Mouse (Mus musculus): ENCODE data around the gene Lcp2. TPM values are rescaled to one million over a fixed set of nuclear protein-coding genes. Genes with fewer than 3 reads are reported as not detected.

The Lcp2 gene
- polyA plus RNA-seq, 1 experiment from 2014 or later: 1.5 TPM

GRCm38 (mm10) chr11:34073776-34074175, 27.1 kb downstream of the Lcp2 start:
- ATAC-seq (ENCODE audit: insufficient number of reproducible peaks, insufficient read depth, low FRiP score, low read depth): no peak

GRCm38 (mm10) chr11:34077870-34078269, 31.1 kb downstream of the Lcp2 start:
- no peaks in the 10 kb centered on the region for H3K4me1 ChIP-seq (ENCODE audit: control insufficient read depth in 2 of 2, insufficient read depth in 2 of 2, low read length in 2 of 2)
- no peaks in the 10 kb centered on the region for H3K36me3 ChIP-seq (ENCODE audit: control insufficient read depth, insufficient read depth, low read length)
- no peak overlapping the region for H3K4me3 ChIP-seq (ENCODE audit: control insufficient read depth in 1 of 2, insufficient read depth in 1 of 2, low read depth in 1 of 2, low read length in 2 of 2)
- no peaks in the 10 kb centered on the region for H3K9me3 ChIP-seq (ENCODE audit: control insufficient read depth, low read length)
- no peak overlapping the region for H3K4me2 ChIP-seq (ENCODE audit: low read length)
- no peak overlapping the region for H3K27ac ChIP-seq (replicated peaks in 1 of 2; ENCODE audit: control insufficient read depth in 1 of 2, insufficient read depth in 1 of 2, low read depth in 2 of 2, low read length in 2 of 2)
- 72% methylated on average over 2 of the region's 2 CpGs for WGBS
- ATAC-seq (ENCODE audit: insufficient number of reproducible peaks, insufficient read depth, low FRiP score, low read depth): no peak
- H3K27me3 ChIP-seq (ENCODE audit: control insufficient read depth, insufficient read depth, low read length): no peaks in the 10 kb centered on the region
- H3K9ac ChIP-seq (ENCODE audit: low read length): no peak overlapping the region

More at GRCm38 (mm10) chr11:34073776-34074175, 27.1 kb downstream of the Lcp2 start:
- Histone ChIP-seq H3K27ac (replicated peaks in 1 of 2; ENCODE audit: control insufficient read depth in 1 of 2, insufficient read depth in 1 of 2, low read depth in 2 of 2, low read length in 2 of 2) (no peak overlapping the region), H3K4me3 (ENCODE audit: control insufficient read depth in 1 of 2, insufficient read depth in 1 of 2, low read depth in 1 of 2, low read length in 2 of 2) (no peak overlapping the region), H3K36me3 (ENCODE audit: control insufficient read depth, insufficient read depth, low read length) (no peaks in the 10 kb centered on the region), H3K9ac (ENCODE audit: low read length) (no peak overlapping the region), H3K4me1 (ENCODE audit: control insufficient read depth in 2 of 2, insufficient read depth in 2 of 2, low read length in 2 of 2) (peaks cover 0 to 4% of the 10 kb centered on the region in 2 experiments; a peak in 2 of 4 replicates), H3K27me3 (ENCODE audit: control insufficient read depth, insufficient read depth, low read length) (no peaks in the 10 kb centered on the region), H3K9me3 (ENCODE audit: control insufficient read depth, low read length) (no peaks in the 10 kb centered on the region), H3K4me2 (ENCODE audit: low read length) (peak overlapping the region; percentile 30; the same call in 1 of the 2 replicates)
- 8% methylated on average over 15 of the region's 15 CpGs for WGBS

- no peak for ATAC-seq (ENCODE audit: insufficient number of reproducible peaks, insufficient read depth, low FRiP score, low read depth)
- Histone ChIP-seq H3K4me1 (ENCODE audit: control insufficient read depth in 2 of 2, insufficient read depth in 2 of 2, low read length in 2 of 2) (peaks cover 0 to under 1% of the 10 kb centered on the region in 2 experiments; a peak in 1 of 4 replicates), H3K27me3 (ENCODE audit: control insufficient read depth, insufficient read depth, low read length) (no peaks in the 10 kb centered on the region), H3K4me3 (ENCODE audit: control insufficient read depth in 1 of 2, insufficient read depth in 1 of 2, low read depth in 1 of 2, low read length in 2 of 2) (no peak overlapping the region), H3K9ac (ENCODE audit: low read length) (no peak overlapping the region), H3K36me3 (ENCODE audit: control insufficient read depth, insufficient read depth, low read length) (no peaks in the 10 kb centered on the region), H3K27ac (replicated peaks in 1 of 2; ENCODE audit: control insufficient read depth in 1 of 2, insufficient read depth in 1 of 2, low read depth in 2 of 2, low read length in 2 of 2) (no peak overlapping the region), H3K9me3 (ENCODE audit: control insufficient read depth, low read length) (no peaks in the 10 kb centered on the region), H3K4me2 (ENCODE audit: low read length) (no peak overlapping the region)
- WGBS: 80% methylated on average over 7 of the region's 7 CpGs
Measured at GRCm38 (mm10) chr11:34078581-34078980, 31.9 kb downstream of the Lcp2 start.

- Histone ChIP-seq H3K9me3 (ENCODE audit: control insufficient read depth, low read length) (no peaks in the 10 kb centered on the region), H3K36me3 (ENCODE audit: control insufficient read depth, insufficient read depth, low read length) (no peaks in the 10 kb centered on the region), H3K27ac (replicated peaks in 1 of 2; ENCODE audit: control insufficient read depth in 1 of 2, insufficient read depth in 1 of 2, low read depth in 2 of 2, low read length in 2 of 2) (no peak overlapping the region), H3K27me3 (ENCODE audit: control insufficient read depth, insufficient read depth, low read length) (no peaks in the 10 kb centered on the region), H3K9ac (ENCODE audit: low read length) (no peak overlapping the region), H3K4me2 (ENCODE audit: low read length) (no peak overlapping the region), H3K4me3 (ENCODE audit: control insufficient read depth in 1 of 2, insufficient read depth in 1 of 2, low read depth in 1 of 2, low read length in 2 of 2) (no peak overlapping the region), H3K4me1 (ENCODE audit: control insufficient read depth in 2 of 2, insufficient read depth in 2 of 2, low read length in 2 of 2) (peaks cover 0 to 12% of the 10 kb centered on the region in 2 experiments; a peak in 1 of 4 replicates)
- no peak for ATAC-seq (ENCODE audit: insufficient number of reproducible peaks, insufficient read depth, low FRiP score, low read depth)
- 65% methylated on average over 6 of the region's 6 CpGs for WGBS
Measured at GRCm38 (mm10) chr11:34079542-34080464, 33.1 kb downstream of the Lcp2 start.

GRCm38 (mm10) chr11:34083795-34084194, 37.1 kb downstream of the Lcp2 start:
- no peak for ATAC-seq (ENCODE audit: insufficient number of reproducible peaks, insufficient read depth, low FRiP score, low read depth)
- no peaks in the 10 kb centered on the region for H3K9me3 ChIP-seq (ENCODE audit: control insufficient read depth, low read length)
- no peaks in the 10 kb centered on the region for H3K36me3 ChIP-seq (ENCODE audit: control insufficient read depth, insufficient read depth, low read length)
- H3K4me1 ChIP-seq (ENCODE audit: control insufficient read depth in 2 of 2, insufficient read depth in 2 of 2, low read length in 2 of 2): peaks cover 0 to 13% of the 10 kb centered on the region in 2 experiments; a peak in 1 of 4 replicates
- 33% methylated on average over 7 of the region's 7 CpGs for WGBS
- H3K27ac ChIP-seq (replicated peaks in 1 of 2; ENCODE audit: control insufficient read depth in 1 of 2, insufficient read depth in 1 of 2, low read depth in 2 of 2, low read length in 2 of 2): no peak overlapping the region; a peak in 1 of 4 replicates
- no peak overlapping the region for H3K4me3 ChIP-seq (ENCODE audit: control insufficient read depth in 1 of 2, insufficient read depth in 1 of 2, low read depth in 1 of 2, low read length in 2 of 2)
- H3K9ac ChIP-seq (ENCODE audit: low read length): no peak overlapping the region
- H3K4me2 ChIP-seq (ENCODE audit: low read length): no peak overlapping the region
- no peaks in the 10 kb centered on the region for H3K27me3 ChIP-seq (ENCODE audit: control insufficient read depth, insufficient read depth, low read length)

GRCm38 (mm10) chr11:34084639-34085038, 37.9 kb downstream of the Lcp2 start:
- Histone ChIP-seq H3K36me3 (ENCODE audit: control insufficient read depth, insufficient read depth, low read length) (no peaks in the 10 kb centered on the region), H3K9ac (ENCODE audit: low read length) (no peak overlapping the region), H3K27ac (replicated peaks in 1 of 2; ENCODE audit: control insufficient read depth in 1 of 2, insufficient read depth in 1 of 2, low read depth in 2 of 2, low read length in 2 of 2) (no peak overlapping the region), H3K9me3 (ENCODE audit: control insufficient read depth, low read length) (no peaks in the 10 kb centered on the region), H3K4me1 (ENCODE audit: control insufficient read depth in 2 of 2, insufficient read depth in 2 of 2, low read length in 2 of 2) (peaks cover 0 to 13% of the 10 kb centered on the region in 2 experiments; a peak in 1 of 4 replicates), H3K27me3 (ENCODE audit: control insufficient read depth, insufficient read depth, low read length) (no peaks in the 10 kb centered on the region), H3K4me2 (ENCODE audit: low read length) (no peak overlapping the region), H3K4me3 (ENCODE audit: control insufficient read depth in 1 of 2, insufficient read depth in 1 of 2, low read depth in 1 of 2, low read length in 2 of 2) (no peak overlapping the region)
- 47% methylated on average over 2 of the region's 2 CpGs for WGBS
- ATAC-seq (ENCODE audit: insufficient number of reproducible peaks, insufficient read depth, low FRiP score, low read depth): no peak

- ATAC-seq (ENCODE audit: insufficient number of reproducible peaks, insufficient read depth, low FRiP score, low read depth): no peak
- 54% methylated on average over 8 of the region's 8 CpGs for WGBS
Measured at GRCm38 (mm10) chr11:34086164-34086751, 39.5 kb downstream of the Lcp2 start.

More at GRCm38 (mm10) chr11:34086164-34086751, 39.5 kb downstream of the Lcp2 start:
- Histone ChIP-seq H3K9me3 (ENCODE audit: control insufficient read depth, low read length) (no peaks in the 10 kb centered on the region), H3K4me1 (ENCODE audit: control insufficient read depth in 2 of 2, insufficient read depth in 2 of 2, low read length in 2 of 2) (peaks cover 0 to 13% of the 10 kb centered on the region in 2 experiments; a peak in 1 of 4 replicates), H3K27ac (replicated peaks in 1 of 2; ENCODE audit: control insufficient read depth in 1 of 2, insufficient read depth in 1 of 2, low read depth in 2 of 2, low read length in 2 of 2) (no peak overlapping the region), H3K9ac (ENCODE audit: low read length) (no peak overlapping the region), H3K4me3 (ENCODE audit: control insufficient read depth in 1 of 2, insufficient read depth in 1 of 2, low read depth in 1 of 2, low read length in 2 of 2) (no peak overlapping the region), H3K4me2 (ENCODE audit: low read length) (no peak overlapping the region), H3K27me3 (ENCODE audit: control insufficient read depth, insufficient read depth, low read length) (no peaks in the 10 kb centered on the region), H3K36me3 (ENCODE audit: control insufficient read depth, insufficient read depth, low read length) (no peaks in the 10 kb centered on the region)

Measured in heart, embryonic 14.5 days (tissue).